Comparison of ENCODE assay signal across 24 mouse cellular contexts in genomic region chr7:79302145-79302544, GRCm38 (mm10). TPM values are rescaled to one million over a fixed set of nuclear protein-coding genes. Genes with fewer than 3 reads are reported as not detected.
DNase-seq lines count a peak whose midpoint lies in the region; ATAC-seq and TF ChIP-seq lines count a peak whose summit lies in the region.
"Had no signal": no experiment of that assay in that cellular context is flagged by ENCODE, and none has a peak within 500 bp of the region (broad histone marks: within the 10 kb centered on the region; RNA-seq: fewer than 3 reads in every experiment).

No protein-coding gene starts in this region.

- 0 out of 2 replicates have a peak overlapping the region, but pooled peaks have one; percentile 46 for H3K27ac ChIP-seq in forebrain, embryonic 15.5 days (replicated peaks)
- H3K27ac ChIP-seq in forebrain, embryonic 11.5 days (ENCODE audit: low read depth, low read length) = no peak overlapping the region
- H3K27ac ChIP-seq in liver, postnatal 0 days (ENCODE audit: low read depth) = peak overlapping the region; percentile 34; the same call in 1 of the 2 replicates
- H3K27ac ChIP-seq in liver, embryonic 12.5 days = no peak overlapping the region
- peak overlapping the region; percentile 11; the same call in 1 of the 2 replicates for H3K27ac ChIP-seq in cortical plate, adult 2 months (ENCODE audit: insufficient read depth, low read length)
- H3K27ac ChIP-seq in small intestine, adult 2 months (ENCODE audit: insufficient read depth, low read depth, low read length) = peak overlapping the region; percentile 83
- H3K27ac ChIP-seq: heart, adult 2 months; heart, embryonic 15.5 days; limb, embryonic 12.5 days had no signal

- H3K4me1 ChIP-seq in forebrain, embryonic 15.5 days = peaks cover 7% of the 10 kb centered on the region; the same call in 1 of the 2 replicates
- H3K4me1 ChIP-seq in forebrain, embryonic 11.5 days (replicated peaks; ENCODE audit: control insufficient read depth, insufficient read depth, low read length) = no peaks in the 10 kb centered on the region; the same call in 1 of the 2 replicates
- peaks cover 47% of the 10 kb centered on the region for H3K4me1 ChIP-seq in liver, postnatal 0 days (ENCODE audit: insufficient read depth)
- H3K4me1 ChIP-seq in liver, embryonic 12.5 days = peaks cover 69% of the 10 kb centered on the region
- H3K4me1 ChIP-seq in cortical plate, adult 2 months (ENCODE audit: control insufficient read depth, insufficient read depth, low read length) = peaks cover 12% of the 10 kb centered on the region
- peaks cover 50% of the 10 kb centered on the region for H3K4me1 ChIP-seq in small intestine, adult 2 months (ENCODE audit: control insufficient read depth, insufficient read depth, insufficient read length, low read length)

- no peak for ATAC-seq in forebrain, embryonic 15.5 days (replicated peaks)
- no peak for ATAC-seq in forebrain, embryonic 11.5 days (replicated peaks; ENCODE audit: low FRiP score)
- no peak for ATAC-seq in liver, postnatal 0 days
- ATAC-seq in liver, embryonic 12.5 days = no peak
- ATAC-seq: forebrain, embryonic 16.5 days had no signal

- H3K36me3 ChIP-seq in forebrain, embryonic 15.5 days = peaks cover 18% of the 10 kb centered on the region
- H3K36me3 ChIP-seq in forebrain, embryonic 11.5 days (ENCODE audit: control insufficient read depth, insufficient read depth, low read length) = no peaks in the 10 kb centered on the region
- peaks cover 27% of the 10 kb centered on the region for H3K36me3 ChIP-seq in liver, postnatal 0 days (replicated peaks; ENCODE audit: insufficient read depth, low read length)
- H3K36me3 ChIP-seq in liver, embryonic 12.5 days = peaks cover 73% of the 10 kb centered on the region
- peaks cover 21% of the 10 kb centered on the region for H3K36me3 ChIP-seq in small intestine, adult 2 months (ENCODE audit: control insufficient read depth, insufficient read depth, low read length)

- no peaks in the 10 kb centered on the region for H3K9me3 ChIP-seq in forebrain, embryonic 15.5 days
- H3K9me3 ChIP-seq in forebrain, embryonic 11.5 days (ENCODE audit: control insufficient read depth, low read length) = no peaks in the 10 kb centered on the region
- no peaks in the 10 kb centered on the region for H3K9me3 ChIP-seq in liver, postnatal 0 days (ENCODE audit: low read length)
- H3K9me3 ChIP-seq in liver, embryonic 12.5 days (replicated peaks) = no peaks in the 10 kb centered on the region
- H3K9me3 ChIP-seq: embryonic facial prominence, embryonic 15.5 days; heart, embryonic 15.5 days; kidney, embryonic 15.5 days; neural tube, embryonic 13.5 days had no signal

- no peak for TF ChIP-seq EP300 in liver, postnatal 0 days (IDR thresholded peaks at IDR 0.05; ENCODE audit: low read depth)

- H3K4me3 ChIP-seq in forebrain, embryonic 15.5 days = no peak overlapping the region
- no peak overlapping the region for H3K4me3 ChIP-seq in forebrain, embryonic 11.5 days (ENCODE audit: low read depth, low read length)
- H3K4me3 ChIP-seq in liver, postnatal 0 days (ENCODE audit: low read depth, low read length) = no peak overlapping the region
- H3K4me3 ChIP-seq in liver, embryonic 12.5 days = no peak overlapping the region
- H3K4me3 ChIP-seq in cortical plate, adult 2 months (ENCODE audit: insufficient read depth, low read length) = no peak overlapping the region
- no peak overlapping the region for H3K4me3 ChIP-seq in small intestine, adult 2 months (ENCODE audit: low read depth, low read length)
- H3K4me3 ChIP-seq: embryonic facial prominence, embryonic 15.5 days; heart, adult 2 months; heart, embryonic 15.5 days; kidney, embryonic 15.5 days; limb, embryonic 12.5 days; neural tube, embryonic 13.5 days had no signal

- H3K4me2 ChIP-seq in forebrain, embryonic 15.5 days (replicated peaks) = no peak overlapping the region
- H3K4me2 ChIP-seq in forebrain, embryonic 11.5 days (ENCODE audit: low read depth, low read length, severe bottlenecking) = no peak overlapping the region
- H3K4me2 ChIP-seq in liver, postnatal 0 days (ENCODE audit: low read depth, low read length) = no peak overlapping the region
- no peak overlapping the region for H3K4me2 ChIP-seq in liver, embryonic 12.5 days
- H3K4me2 ChIP-seq: embryonic facial prominence, embryonic 15.5 days; heart, embryonic 15.5 days; hindbrain, embryonic 14.5 days; kidney, embryonic 15.5 days; limb, embryonic 12.5 days; liver, embryonic 11.5 days; lung, embryonic 14.5 days; neural tube, embryonic 13.5 days had no signal

- no peak for TF ChIP-seq POLR2A in cortical plate, adult 2 months (IDR thresholded peaks at IDR 0.05; ENCODE audit: extremely low read depth, insufficient read depth, low read length)
- no peak for TF ChIP-seq POLR2A in small intestine, adult 2 months (IDR thresholded peaks at IDR 0.05; ENCODE audit: low read depth, low read length)

- WGBS in forebrain, embryonic 15.5 days = 90% methylated on average over 6 of the region's 6 CpGs
- WGBS in forebrain, embryonic 11.5 days = 89% methylated on average over 6 of the region's 6 CpGs
- 85% methylated on average over 6 of the region's 6 CpGs for WGBS in liver, postnatal 0 days (ENCODE audit: insufficient replicate concordance)
- WGBS in liver, embryonic 12.5 days (ENCODE audit: insufficient replicate concordance) = 82% methylated on average over 6 of the region's 6 CpGs
- 30% methylated on average over 6 of the region's 6 CpGs for WGBS in small intestine, adult 2 months

- no peak for TF ChIP-seq CTCF in liver, postnatal 0 days (IDR thresholded peaks at IDR 0.05; ENCODE audit: low read depth)
- no peak for TF ChIP-seq CTCF in cortical plate, adult 2 months (IDR thresholded peaks at IDR 0.05; ENCODE audit: extremely low read depth, insufficient read depth, low read length)
- TF ChIP-seq CTCF in small intestine, adult 2 months (IDR thresholded peaks at IDR 0.05; ENCODE audit: extremely low read depth, insufficient read length, insufficient replicate concordance, low read depth, low read length) = no peak

- H3K9ac ChIP-seq in forebrain, embryonic 15.5 days (replicated peaks) = no peak overlapping the region
- no peak overlapping the region for H3K9ac ChIP-seq in forebrain, embryonic 11.5 days (ENCODE audit: low read length)
- H3K9ac ChIP-seq in liver, postnatal 0 days (replicated peaks) = no peak overlapping the region
- no peak overlapping the region for H3K9ac ChIP-seq in liver, embryonic 12.5 days
- H3K9ac ChIP-seq: embryonic facial prominence, embryonic 15.5 days; heart, embryonic 15.5 days; hindbrain, embryonic 14.5 days; kidney, embryonic 15.5 days; limb, embryonic 12.5 days; lung, embryonic 14.5 days had no signal

- H3K27me3 ChIP-seq in forebrain, embryonic 15.5 days = no peaks in the 10 kb centered on the region
- no peaks in the 10 kb centered on the region for H3K27me3 ChIP-seq in forebrain, embryonic 11.5 days (ENCODE audit: control insufficient read depth, insufficient read depth, low read length)
- H3K27me3 ChIP-seq in liver, postnatal 0 days (ENCODE audit: insufficient read depth, low read length) = no peaks in the 10 kb centered on the region
- H3K27me3 ChIP-seq in liver, embryonic 12.5 days (replicated peaks) = no peaks in the 10 kb centered on the region
- H3K27me3 ChIP-seq in small intestine, adult 2 months (ENCODE audit: control insufficient read depth, insufficient read depth, low read length) = no peaks in the 10 kb centered on the region
- H3K27me3 ChIP-seq: embryonic facial prominence, embryonic 15.5 days; heart, embryonic 15.5 days; kidney, embryonic 15.5 days; limb, embryonic 12.5 days; neural tube, embryonic 13.5 days had no signal

- no peak for DNase-seq in forebrain, embryonic 11.5 days (ENCODE audit: low spot score)
- no peak for DNase-seq in liver, postnatal 0 days
- no peak for DNase-seq in natural killer cell, adult 2 months (ENCODE audit: low spot score in 2 of 2)
- no peak for DNase-seq in adrenal gland, adult 2 months
- DNase-seq: cerebellum, adult 9-10 months; gastrocnemius, postnatal 36 days; heart, adult 2 months; heart, postnatal 36 days; kidney, adult 11 months; lung, embryonic 14.5 days; midbrain, embryonic 14.5 days; right cerebral cortex, postnatal 4 days had no signal

RNA-seq across cellular contexts. Expression of gene Abhd2, which starts 29.1 kb away (rescaled TPM):
- polyA plus RNA-seq in forebrain, embryonic 15.5 days (2015; fragmentation: Nextera tagmentation; extraction: Ambion mirVana) = 23.1 and 24.0 TPM in 2 replicates
- 13.2 and 14.1 TPM in 2 replicates for polyA plus RNA-seq in forebrain, embryonic 11.5 days (2014; fragmentation: Nextera tagmentation; extraction: Ambion mirVana)
- polyA plus RNA-seq in liver, postnatal 0 days (2015; fragmentation: Nextera tagmentation; extraction: Ambion mirVana) = 38.2 and 49.3 TPM in 2 replicates
- 9.6 and 10.5 TPM in 2 replicates for polyA plus RNA-seq in liver, embryonic 12.5 days (2016; fragmentation: Nextera tagmentation; extraction: Ambion mirVana)
- polyA plus RNA-seq in cortical plate, adult 2 months (2012; rRNA removed) = 43.1 and 43.5 TPM in 2 replicates
- polyA plus RNA-seq in small intestine, adult 2 months (2012; rRNA removed) = 40.6 and 103 TPM in 2 replicates
- total RNA-seq in adrenal gland, adult 2 months (2021) = 1,000 to 10,000 TPM; 1,164 to 1,465 TPM
- polyA plus RNA-seq in adrenal gland, adult 2 months (2012; rRNA removed) = 187 and 262 TPM in 2 replicates

Comparison
In these comparisons a context has a peak if more than half of its experiments do, and no peak if none do; other contexts are left out.
1. H3K27ac ChIP-seq: peak in forebrain, embryonic 15.5 days (single experiment), liver, postnatal 0 days (single experiment), cortical plate, adult 2 months (single experiment) and small intestine, adult 2 months (single experiment); none in forebrain, embryonic 11.5 days (single experiment) and liver, embryonic 12.5 days (single experiment).